In genomic region chr2:132316041-132316808, GRCm38 (mm10) we compare ENCODE assay signal across 8 mouse cellular contexts. TPM values are rescaled to one million over a fixed set of nuclear protein-coding genes. Genes with fewer than 3 reads are reported as not detected.
DNase-seq lines count a peak whose midpoint lies in the region; ATAC-seq and TF ChIP-seq lines count a peak whose summit lies in the region.

No protein-coding gene starts in this region.

- H3K9ac ChIP-seq in heart, embryonic 12.5 days = no peak overlapping the region
- no peak overlapping the region for H3K9ac ChIP-seq in hindbrain, postnatal 0 days (replicated peaks; ENCODE audit: low read length)

- ATAC-seq in heart, embryonic 12.5 days (ENCODE audit: insufficient number of reproducible peaks, low FRiP score) = no peak
- ATAC-seq in hindbrain, postnatal 0 days = peak; percentile 84

- WGBS in heart, embryonic 12.5 days = 40% methylated on average over 8 of the region's 8 CpGs
- 43% methylated on average over 8 of the region's 8 CpGs for WGBS in hindbrain, postnatal 0 days

- no peak overlapping the region for H3K4me2 ChIP-seq in heart, embryonic 12.5 days
- no peak overlapping the region for H3K4me2 ChIP-seq in hindbrain, postnatal 0 days (ENCODE audit: low read depth, low read length)

- TF ChIP-seq CTCF in hindbrain, postnatal 0 days (IDR thresholded peaks at IDR 0.05; ENCODE audit: low read depth) = peak; percentile 96

- no peak overlapping the region for H3K4me3 ChIP-seq in heart, embryonic 12.5 days
- H3K4me3 ChIP-seq in hindbrain, postnatal 0 days (ENCODE audit: low read length) = no peak overlapping the region

- H3K36me3 ChIP-seq in heart, embryonic 12.5 days = peaks cover 9% of the 10 kb centered on the region
- no peaks in the 10 kb centered on the region for H3K36me3 ChIP-seq in hindbrain, postnatal 0 days (ENCODE audit: insufficient read depth, low read length)

- no peak overlapping the region for H3K27ac ChIP-seq in heart, embryonic 12.5 days (ENCODE audit: poor library complexity, severe bottlenecking)
- peak overlapping the region; percentile 45; the same call in 1 of the 2 replicates for H3K27ac ChIP-seq in hindbrain, postnatal 0 days

- 0 out of 2 replicates have a peak, but pooled peaks cover 3% of the 10 kb centered on the region for H3K9me3 ChIP-seq in heart, embryonic 12.5 days (replicated peaks)
- H3K9me3 ChIP-seq in hindbrain, postnatal 0 days (ENCODE audit: low read length) = no peaks in the 10 kb centered on the region

- no peaks in the 10 kb centered on the region for H3K27me3 ChIP-seq in heart, embryonic 12.5 days (replicated peaks)
- H3K27me3 ChIP-seq in hindbrain, postnatal 0 days (ENCODE audit: insufficient read depth, low read length) = no peaks in the 10 kb centered on the region

- peak; percentile 92 for DNase-seq in heart, adult 11 months
- DNase-seq in cerebellum, adult 9-11 months = peak; percentile 72
- peak; percentile 37 to 66 for DNase-seq in frontal cortex, postnatal 10 days (ENCODE audit: low spot score in 2 of 2)
- peak; percentile 92 for DNase-seq in hindbrain, postnatal 0 days (ENCODE audit: low spot score)
- DNase-seq in left cerebral cortex, adult 11 months (ENCODE audit: low spot score) = peak; percentile 53
- peak; percentile 75 for DNase-seq in mesoderm, embryonic 11.5 days (ENCODE audit: low read depth, low spot score)
- peak; percentile 73 for DNase-seq in right cerebral cortex, postnatal 4 days

- no peaks in the 10 kb centered on the region for H3K4me1 ChIP-seq in heart, embryonic 12.5 days (replicated peaks)
- no peaks in the 10 kb centered on the region for H3K4me1 ChIP-seq in hindbrain, postnatal 0 days (ENCODE audit: insufficient read depth, low read length)

RNA-seq across cellular contexts. Expression of gene Cds2, which starts 53.3 kb away (rescaled TPM):
- polyA plus RNA-seq in heart, embryonic 12.5 days (2016; fragmentation: Nextera tagmentation; extraction: Ambion mirVana) = 18.9 and 21.0 TPM in 2 replicates
- total RNA-seq in hindbrain, postnatal 0 days (2014; rRNA removed) = 134 and 143 TPM in 2 replicates
- polyA plus RNA-seq in hindbrain, postnatal 0 days (2015; fragmentation: Nextera tagmentation; extraction: Ambion mirVana) = 38.7 and 39.2 TPM in 2 replicates
